Mouse (Mus musculus) kidney, postnatal 10 days (tissue): ENCODE measurements around the gene Cd82.

Experiments
- DNase-seq: peaks from one replicate; pipeline ENCODE4 v3.0.0; 2021; ENCODE audit warnings: mixed read lengths

Cd82 gene

GRCm38 (mm10) chr2:93462760-93463159 lies at the start of gene Cd82:
Gene Cd82 (minus strand): TSS chr2:93463140.
- DNase-seq: peak; percentile 78

- DNase-seq: no peak
Measured at GRCm38 (mm10) chr2:93512130-93512529, 49.2 kb upstream of the Cd82 start.

- DNase-seq: no peak
Measured at GRCm38 (mm10) chr2:93510839-93511238, 47.9 kb upstream of the Cd82 start.

- no peak for DNase-seq
Measured at GRCm38 (mm10) chr2:93509777-93510750, 47.1 kb upstream of the Cd82 start.

GRCm38 (mm10) chr2:93505091-93505490 lies 42.2 kb upstream of the Cd82 start:
- DNase-seq: no peak

GRCm38 (mm10) chr2:93503353-93503752 lies 40.4 kb upstream of the Cd82 start:
- no peak for DNase-seq

GRCm38 (mm10) chr2:93501303-93501702 lies 38.4 kb upstream of the Cd82 start:
- DNase-seq: no peak

GRCm38 (mm10) chr2:93497221-93497620 lies 34.3 kb upstream of the Cd82 start:
- no peak for DNase-seq

GRCm38 (mm10) chr2:93495170-93495569 lies 32.2 kb upstream of the Cd82 start:
- no peak for DNase-seq

GRCm38 (mm10) chr2:93493541-93493940 lies 30.6 kb upstream of the Cd82 start:
- no peak for DNase-seq

GRCm38 (mm10) chr2:93490516-93490915 lies 27.6 kb upstream of the Cd82 start:
- DNase-seq: no peak

GRCm38 (mm10) chr2:93488911-93489587 lies 26.1 kb upstream of the Cd82 start:
- DNase-seq: peak; percentile 57

- no peak for DNase-seq
Measured at GRCm38 (mm10) chr2:93485459-93485858, 22.5 kb upstream of the Cd82 start.

GRCm38 (mm10) chr2:93482036-93482644 lies 19.2 kb upstream of the Cd82 start:
- no peak for DNase-seq

GRCm38 (mm10) chr2:93478744-93479143 lies 15.8 kb upstream of the Cd82 start:
- DNase-seq: no peak

- DNase-seq: peak; percentile 82
Measured at GRCm38 (mm10) chr2:93477519-93477918, 14.6 kb upstream of the Cd82 start.

- peak; percentile 45 for DNase-seq
Measured at GRCm38 (mm10) chr2:93476487-93476886, 13.5 kb upstream of the Cd82 start.

GRCm38 (mm10) chr2:93475040-93475439 lies 12.1 kb upstream of the Cd82 start:
- DNase-seq: peak; percentile 95

- no peak for DNase-seq
Measured at GRCm38 (mm10) chr2:93473915-93474314, 11.0 kb upstream of the Cd82 start.

- DNase-seq: peak; percentile 89
Measured at GRCm38 (mm10) chr2:93470849-93471576, 8.1 kb upstream of the Cd82 start.

GRCm38 (mm10) chr2:93470127-93470526 lies 7.2 kb upstream of the Cd82 start:
- DNase-seq: peak; percentile 82

- peak; percentile 73 for DNase-seq
Measured at GRCm38 (mm10) chr2:93469118-93469517, 6.2 kb upstream of the Cd82 start.

GRCm38 (mm10) chr2:93466314-93466713 lies 3.4 kb upstream of the Cd82 start:
- DNase-seq: no peak
